Comparison of ENCODE assay signal across 28 mouse cellular contexts in the genomic region with DNA sequence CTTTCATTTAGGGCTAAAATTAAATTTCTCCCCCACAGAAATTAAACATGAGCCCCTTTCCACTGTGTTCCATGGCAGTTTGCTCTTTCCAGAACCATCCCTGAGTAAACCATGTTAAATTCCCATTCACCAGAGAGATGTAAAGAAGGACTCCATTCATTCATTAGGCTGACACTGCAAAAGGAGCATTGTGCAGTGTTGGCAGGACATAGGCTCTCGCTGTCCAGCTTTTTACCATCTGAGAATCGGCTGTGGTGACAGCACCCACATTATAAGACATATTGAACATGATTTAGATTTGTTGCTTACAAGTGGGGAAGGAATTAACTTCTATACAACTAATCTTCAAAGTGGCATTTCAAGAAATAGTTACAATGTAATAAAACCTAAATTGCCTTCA.
DNase-seq lines count a peak whose midpoint lies in the region; ATAC-seq and TF ChIP-seq lines count a peak whose summit lies in the region.
"Had no signal": no experiment of that assay in that cellular context is flagged by ENCODE, and none has a peak within 500 bp of the region (broad histone marks: within the 10 kb centered on the region; RNA-seq: fewer than 3 reads in every experiment).

No protein-coding gene starts in this region.

- no peak overlapping the region for H3K4me3 ChIP-seq in forebrain, embryonic 14.5 days (ENCODE audit: low read depth, low read length)
- no peak overlapping the region for H3K4me3 ChIP-seq in forebrain, embryonic 13.5 days
- no peak overlapping the region for H3K4me3 ChIP-seq in hindbrain, embryonic 15.5 days
- H3K4me3 ChIP-seq in hindbrain, embryonic 13.5 days: no peak overlapping the region
- no peak overlapping the region for H3K4me3 ChIP-seq in midbrain, postnatal 0 days (ENCODE audit: low read depth, low read length)
- no peak overlapping the region for H3K4me3 ChIP-seq in midbrain, embryonic 15.5 days
- H3K4me3 ChIP-seq: forebrain, embryonic 10.5 days; gastrocnemius, adult 2 months; heart, adult 2 months; heart, embryonic 10.5 days; heart, embryonic 13.5 days; hindbrain, embryonic 12.5 days had no signal

- H3K9ac ChIP-seq in forebrain, embryonic 14.5 days (ENCODE audit: low read length): no peak overlapping the region
- no peak overlapping the region for H3K9ac ChIP-seq in forebrain, embryonic 13.5 days
- no peak overlapping the region for H3K9ac ChIP-seq in hindbrain, embryonic 15.5 days
- no peak overlapping the region for H3K9ac ChIP-seq in hindbrain, embryonic 13.5 days
- no peak overlapping the region for H3K9ac ChIP-seq in midbrain, postnatal 0 days (replicated peaks; ENCODE audit: low read length, poor library complexity, severe bottlenecking)
- no peak overlapping the region for H3K9ac ChIP-seq in midbrain, embryonic 15.5 days
- H3K9ac ChIP-seq: heart, embryonic 13.5 days; hindbrain, embryonic 12.5 days had no signal

- peak; percentile 34; the same call in 1 of the 2 replicates for ATAC-seq in forebrain, embryonic 14.5 days
- ATAC-seq in forebrain, embryonic 13.5 days: no peak
- no peak; the same call in 1 of the 2 replicates for ATAC-seq in hindbrain, embryonic 15.5 days (ENCODE audit: low FRiP score, low read depth)
- ATAC-seq in hindbrain, embryonic 13.5 days (ENCODE audit: low FRiP score): no peak
- no peak for ATAC-seq in midbrain, postnatal 0 days (ENCODE audit: low FRiP score)
- ATAC-seq in midbrain, embryonic 15.5 days (replicated peaks): no peak
- ATAC-seq: forebrain, embryonic 16.5 days; inflammation-experienced regulatory T-cells, adult 6 months; intestine, embryonic 16.5 days; Patski had no signal

- H3K36me3 ChIP-seq in forebrain, embryonic 14.5 days (ENCODE audit: control insufficient read depth, insufficient read depth, low read length): peaks cover 9% of the 10 kb centered on the region
- H3K36me3 ChIP-seq in forebrain, embryonic 13.5 days (ENCODE audit: poor library complexity, severe bottlenecking): peaks cover 17% of the 10 kb centered on the region
- 0 out of 2 replicates have a peak, but pooled peaks cover 2% of the 10 kb centered on the region for H3K36me3 ChIP-seq in hindbrain, embryonic 15.5 days
- H3K36me3 ChIP-seq in hindbrain, embryonic 13.5 days: peaks cover 18% of the 10 kb centered on the region
- H3K36me3 ChIP-seq in midbrain, postnatal 0 days (ENCODE audit: insufficient read depth, low read length): peaks cover 8% of the 10 kb centered on the region
- H3K36me3 ChIP-seq in midbrain, embryonic 15.5 days (replicated peaks): no peaks in the 10 kb centered on the region

- H3K4me1 ChIP-seq in forebrain, embryonic 14.5 days (ENCODE audit: control insufficient read depth, insufficient read depth, low read length): peaks cover 7% of the 10 kb centered on the region; the same call in 1 of the 2 replicates
- H3K4me1 ChIP-seq in forebrain, embryonic 13.5 days: peaks cover 15% of the 10 kb centered on the region
- H3K4me1 ChIP-seq in hindbrain, embryonic 15.5 days (replicated peaks): peaks cover 17% of the 10 kb centered on the region
- peaks cover 14% of the 10 kb centered on the region for H3K4me1 ChIP-seq in hindbrain, embryonic 13.5 days (replicated peaks)
- no peaks in the 10 kb centered on the region for H3K4me1 ChIP-seq in midbrain, postnatal 0 days (ENCODE audit: insufficient read depth, low read length)
- H3K4me1 ChIP-seq in midbrain, embryonic 15.5 days: 0 out of 2 replicates have a peak, but pooled peaks cover 9% of the 10 kb centered on the region
- H3K4me1 ChIP-seq: hindbrain, embryonic 12.5 days had no signal

- no peaks in the 10 kb centered on the region for H3K27me3 ChIP-seq in forebrain, embryonic 14.5 days (replicated peaks; ENCODE audit: control insufficient read depth, insufficient read depth, low read length)
- H3K27me3 ChIP-seq in forebrain, embryonic 13.5 days: no peaks in the 10 kb centered on the region
- H3K27me3 ChIP-seq in hindbrain, embryonic 15.5 days: no peaks in the 10 kb centered on the region
- no peaks in the 10 kb centered on the region for H3K27me3 ChIP-seq in hindbrain, embryonic 13.5 days
- no peaks in the 10 kb centered on the region for H3K27me3 ChIP-seq in midbrain, postnatal 0 days (ENCODE audit: insufficient read depth, low read length)
- no peaks in the 10 kb centered on the region for H3K27me3 ChIP-seq in midbrain, embryonic 15.5 days (replicated peaks)
- H3K27me3 ChIP-seq: heart, embryonic 13.5 days; hindbrain, embryonic 12.5 days; Patski had no signal

- no peaks in the 10 kb centered on the region for H3K9me3 ChIP-seq in forebrain, embryonic 14.5 days (replicated peaks; ENCODE audit: control insufficient read depth, low read length)
- H3K9me3 ChIP-seq in forebrain, embryonic 13.5 days (replicated peaks): no peaks in the 10 kb centered on the region
- no peaks in the 10 kb centered on the region for H3K9me3 ChIP-seq in hindbrain, embryonic 15.5 days
- H3K9me3 ChIP-seq in hindbrain, embryonic 13.5 days: no peaks in the 10 kb centered on the region
- H3K9me3 ChIP-seq in midbrain, postnatal 0 days (ENCODE audit: low read length): no peaks in the 10 kb centered on the region
- no peaks in the 10 kb centered on the region for H3K9me3 ChIP-seq in midbrain, embryonic 15.5 days
- H3K9me3 ChIP-seq: forebrain, embryonic 10.5 days; heart, embryonic 10.5 days; heart, embryonic 13.5 days; hindbrain, embryonic 12.5 days had no signal

- no peak for TF ChIP-seq POLR2A in brain, embryonic 14.5 days (IDR thresholded peaks at IDR 0.05; ENCODE audit: borderline replicate concordance, extremely low read depth, insufficient read depth, insufficient read length, poor library complexity, severe bottlenecking)

- peak; percentile 57 for DNase-seq in forebrain, embryonic 14.5 days (ENCODE audit: low spot score)
- DNase-seq in midbrain, postnatal 0 days (ENCODE audit: low spot score): peak; percentile 35
- DNase-seq in brain, embryonic 14.5 days (ENCODE audit: low read depth): peak; percentile 74
- no peak for DNase-seq in lung, postnatal 14 days
- DNase-seq: adrenal gland, postnatal 10 days; adrenal gland, postnatal 36 days; cerebellum, adult 11-12 months; cerebellum, adult 8-10 months; cerebellum, postnatal 10 days; cerebellum, postnatal 36 days; gastrocnemius, adult 2 months; gastrocnemius, postnatal 14 days; heart, adult 2 months; heart, postnatal 14 days; heart, postnatal 4 days; kidney, adult 18-20 months had no signal

- no peak overlapping the region for H3K27ac ChIP-seq in forebrain, embryonic 14.5 days (ENCODE audit: low read depth, low read length)
- no peak overlapping the region for H3K27ac ChIP-seq in forebrain, embryonic 13.5 days
- H3K27ac ChIP-seq in hindbrain, embryonic 15.5 days (replicated peaks): 0 out of 2 replicates have a peak overlapping the region, but pooled peaks have one; percentile 10
- H3K27ac ChIP-seq in hindbrain, embryonic 13.5 days: no peak overlapping the region; the same call in 1 of the 2 replicates
- H3K27ac ChIP-seq in midbrain, postnatal 0 days (ENCODE audit: low read depth, low read length): no peak overlapping the region
- no peak overlapping the region for H3K27ac ChIP-seq in midbrain, embryonic 15.5 days
- H3K27ac ChIP-seq: forebrain, embryonic 10.5 days; gastrocnemius, adult 2 months; heart, adult 2 months; heart, embryonic 10.5 days; heart, embryonic 13.5 days; hindbrain, embryonic 12.5 days had no signal

- 7% methylated on average over 2 of the region's 2 CpGs for WGBS in forebrain, embryonic 14.5 days
- 22% methylated on average over 2 of the region's 2 CpGs for WGBS in forebrain, embryonic 13.5 days
- 35% methylated on average over 2 of the region's 2 CpGs for WGBS in hindbrain, embryonic 15.5 days
- WGBS in hindbrain, embryonic 13.5 days: 54% methylated on average over 2 of the region's 2 CpGs
- 52% methylated on average over 2 of the region's 2 CpGs for WGBS in midbrain, postnatal 0 days
- 50% methylated on average over 2 of the region's 2 CpGs for WGBS in midbrain, embryonic 15.5 days

- H3K4me2 ChIP-seq in forebrain, embryonic 14.5 days (ENCODE audit: low read length): no peak overlapping the region
- no peak overlapping the region for H3K4me2 ChIP-seq in forebrain, embryonic 13.5 days
- H3K4me2 ChIP-seq in hindbrain, embryonic 15.5 days: no peak overlapping the region
- H3K4me2 ChIP-seq in hindbrain, embryonic 13.5 days: no peak overlapping the region
- H3K4me2 ChIP-seq in midbrain, postnatal 0 days (ENCODE audit: low read depth, low read length, poor library complexity, severe bottlenecking): no peak overlapping the region
- no peak overlapping the region for H3K4me2 ChIP-seq in midbrain, embryonic 15.5 days
- H3K4me2 ChIP-seq: heart, embryonic 13.5 days; hindbrain, embryonic 12.5 days had no signal

- TF ChIP-seq CTCF in midbrain, postnatal 0 days (IDR thresholded peaks at IDR 0.05): no peak
- no peak for TF ChIP-seq CTCF in brain, embryonic 14.5 days (IDR thresholded peaks at IDR 0.05; ENCODE audit: borderline replicate concordance, extremely low read depth, insufficient read depth, insufficient read length)
